8 mouse cellular contexts compared by ENCODE assay signal in genomic region chr11:78044758-78045251, GRCm38 (mm10). TPM values are rescaled to one million over a fixed set of nuclear protein-coding genes. Genes with fewer than 3 reads are reported as not detected.
DNase-seq lines count a peak whose midpoint lies in the region; ATAC-seq lines count a peak whose summit lies in the region.

No protein-coding gene starts in this region.

- H3K4me2 ChIP-seq in lung, embryonic 15.5 days = no peak overlapping the region

- no peaks in the 10 kb centered on the region for H3K9me3 ChIP-seq in lung, embryonic 15.5 days

- H3K27me3 ChIP-seq in lung, embryonic 15.5 days = no peaks in the 10 kb centered on the region

- 0 out of 2 replicates have a peak overlapping the region, but pooled peaks have one; percentile 58 for H3K27ac ChIP-seq in lung, embryonic 15.5 days

- peaks cover 7% of the 10 kb centered on the region; the same call in 1 of the 2 replicates for H3K4me1 ChIP-seq in lung, embryonic 15.5 days

- DNase-seq in layer of hippocampus, adult 11-12 months (ENCODE audit: low spot score) = peak; percentile 52
- no peak for DNase-seq in layer of hippocampus, adult 8-10 months (ENCODE audit: low spot score in 2 of 2)
- DNase-seq in adrenal gland, postnatal 25 days = peak; percentile 90
- peak; percentile 87 for DNase-seq in gastrocnemius, postnatal 10 days
- peak; percentile 91 for DNase-seq in kidney, adult 18-20 months
- peak; percentile 69 for DNase-seq in urinary bladder, postnatal 14 days (ENCODE audit: low spot score)
- DNase-seq in B cell, adult 2 months = no peak

- H3K4me3 ChIP-seq in lung, embryonic 15.5 days = no peak overlapping the region

- no peak for ATAC-seq in lung, embryonic 15.5 days (ENCODE audit: borderline replicate concordance, extremely low read depth, low FRiP score, low TSS enrichment)

- H3K9ac ChIP-seq in lung, embryonic 15.5 days = no peak overlapping the region

- H3K36me3 ChIP-seq in lung, embryonic 15.5 days = 0 out of 2 replicates have a peak, but pooled peaks cover 6% of the 10 kb centered on the region

- WGBS in lung, embryonic 15.5 days = 62% methylated on average over 5 of the region's 5 CpGs

RNA-seq across cellular contexts. Expression of gene Flot2, which starts 7.1 kb away (rescaled TPM):
- total RNA-seq in layer of hippocampus, adult 8-10 months (2022) = 10 to 100 TPM; 75.9 to 79.8 (median 76.1) TPM
- 87.9 and 106 TPM in 2 replicates for total RNA-seq in adrenal gland, postnatal 25 days (2021)
- 10 to 100 TPM; 68.3 to 68.5 TPM for total RNA-seq in gastrocnemius, postnatal 10 days (2021)
- 65.9 and 67.2 TPM in 2 replicates for polyA plus RNA-seq in lung, embryonic 15.5 days (2015; fragmentation: Nextera tagmentation; extraction: Ambion mirVana)

RNA-seq across cellular contexts. Expression of gene Dhrs13, which starts 12.7 kb away (rescaled TPM):
- total RNA-seq in layer of hippocampus, adult 8-10 months (2022) = 1 to 10 TPM; 4.0 to 5.2 (median 4.8) TPM
- total RNA-seq in adrenal gland, postnatal 25 days (2021) = 18.6 and 19.1 TPM in 2 replicates
- total RNA-seq in gastrocnemius, postnatal 10 days (2021) = 1 to 10 TPM; 3.0 to 4.3 TPM
- polyA plus RNA-seq in lung, embryonic 15.5 days (2015; fragmentation: Nextera tagmentation; extraction: Ambion mirVana) = 18.7 and 19.8 TPM in 2 replicates

RNA-seq across cellular contexts. Expression of gene Eral1, which starts 35.4 kb away (rescaled TPM):
- total RNA-seq in layer of hippocampus, adult 8-10 months (2022) = 10 to 100 TPM; 15.8 to 21.7 (median 21.2) TPM
- total RNA-seq in adrenal gland, postnatal 25 days (2021) = 33.6 and 36.0 TPM in 2 replicates
- 10 to 100 TPM; 17.8 to 21.6 TPM for total RNA-seq in gastrocnemius, postnatal 10 days (2021)
- polyA plus RNA-seq in lung, embryonic 15.5 days (2015; fragmentation: Nextera tagmentation; extraction: Ambion mirVana) = 34.3 and 36.4 TPM in 2 replicates

RNA-seq across cellular contexts. Expression of gene Fam222b, which starts 49.7 kb away (rescaled TPM):
- 10 to 100 TPM; 27.4 to 30.0 (median 28.1) TPM for total RNA-seq in layer of hippocampus, adult 8-10 months (2022)
- 23.3 and 23.9 TPM in 2 replicates for total RNA-seq in adrenal gland, postnatal 25 days (2021)
- 1 to 10 TPM; 7.8 to 9.8 TPM for total RNA-seq in gastrocnemius, postnatal 10 days (2021)
- 12.4 and 13.9 TPM in 2 replicates for polyA plus RNA-seq in lung, embryonic 15.5 days (2015; fragmentation: Nextera tagmentation; extraction: Ambion mirVana)

Comparison
In these comparisons a context has a peak if more than half of its experiments do, and no peak if none do; other contexts are left out.
1. DNase-seq: peak in layer of hippocampus, adult 11-12 months (single experiment), adrenal gland, postnatal 25 days (single experiment), gastrocnemius, postnatal 10 days (single experiment), kidney, adult 18-20 months (single experiment) and urinary bladder, postnatal 14 days (single experiment); none in layer of hippocampus, adult 8-10 months (0 of 2) and B cell, adult 2 months (0 of 2).